Mouse (Mus musculus) stomach, postnatal 0 days (tissue): ENCODE data around the gene Psors1c2.

Source experiments
- CTCF ChIP-seq: IDR thresholded peaks from 2 replicates; pipeline ENCODE4 v1.5.1; 2016; ENCODE audit warnings: antibody characterized with exemption, low read depth, mild to moderate bottlenecking, moderate library complexity
- EP300 ChIP-seq: optimal IDR thresholded peaks from 2 replicates; pipeline ENCODE3; 2016; ENCODE audit warnings: antibody characterized with exemption

GRCm38 (mm10) chr17:35507556-35508260, 25.3 kb upstream of the Psors1c2 start:
- no peak for TF ChIP-seq EP300
- TF ChIP-seq CTCF: no peak
